Mouse (Mus musculus) B cell, adult 2 months (primary cell): Measurements from ENCODE around the gene Dnajb11.

ENCODE experiments used
- DNase-seq, 2 experiments: peaks; one replicate each; pipeline ENCODE4 v3.0.0; 2022

The Dnajb11 gene

DNA sequence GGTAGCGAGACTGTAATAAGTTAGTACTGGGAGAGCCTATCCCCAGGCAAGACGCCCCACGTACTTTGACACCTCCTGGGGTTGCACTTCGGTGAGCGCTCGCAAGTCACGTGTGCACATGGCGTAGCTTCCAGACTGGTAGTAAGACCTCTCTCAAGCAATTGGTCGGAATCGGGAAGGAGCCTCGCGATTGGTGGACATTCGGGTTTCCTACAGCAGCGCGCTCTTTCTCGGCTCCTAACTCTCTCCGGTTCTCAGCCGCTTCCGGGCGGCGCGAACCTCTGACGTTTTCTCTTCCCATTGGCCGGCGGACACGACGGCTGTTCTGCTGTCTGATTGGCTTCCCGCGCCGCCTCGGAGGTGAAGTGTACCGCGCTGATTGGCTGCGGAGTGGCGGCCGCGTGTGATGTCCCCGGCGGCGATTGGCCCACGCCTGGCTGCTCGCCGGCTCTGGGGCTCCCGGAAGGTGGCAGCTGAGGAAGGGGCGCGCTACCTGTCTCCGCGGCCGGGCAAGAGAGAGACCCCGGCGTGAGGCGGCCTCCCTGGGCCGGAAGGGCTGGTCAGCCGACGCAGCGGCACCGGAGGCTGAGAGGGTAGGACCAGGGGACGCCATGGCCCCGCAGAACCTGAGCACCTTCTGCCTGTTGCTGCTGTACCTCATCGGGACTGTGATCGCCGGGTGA is at the start of gene Dnajb11, which contains the start of gene Tbccd1:
Gene Dnajb11 (plus strand): TSS at position 415 of the 683 bp plus-strand sequence.
Gene Tbccd1 (minus strand): TSS at position 239 of the 683 bp plus-strand sequence.
- DNase-seq, result peak; percentile 96

DNA sequence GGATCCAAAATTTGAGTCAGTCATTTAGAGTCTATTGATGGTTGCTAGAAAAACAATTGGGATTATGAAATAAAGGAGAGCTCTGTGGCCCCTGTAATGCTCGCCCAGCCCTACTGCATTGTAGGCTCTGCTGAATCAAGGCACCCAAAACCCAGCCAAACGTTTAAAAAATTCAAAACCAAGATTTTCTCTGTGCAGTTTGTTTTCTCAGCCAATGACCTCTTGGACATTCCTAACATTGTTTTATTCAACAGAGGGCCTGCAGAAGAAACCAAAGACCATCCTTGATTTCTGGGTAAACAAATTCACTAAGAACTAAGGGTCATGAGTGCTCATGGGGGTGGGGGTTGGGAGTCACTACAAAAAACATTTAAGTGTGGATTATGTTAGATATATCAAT is 46.2 kb upstream of the Dnajb11 start, which contains the start of gene Crygs:
Gene Crygs (minus strand): TSS at position 101 of the 400 bp plus-strand sequence.
- DNase-seq, result no peak

DNA sequence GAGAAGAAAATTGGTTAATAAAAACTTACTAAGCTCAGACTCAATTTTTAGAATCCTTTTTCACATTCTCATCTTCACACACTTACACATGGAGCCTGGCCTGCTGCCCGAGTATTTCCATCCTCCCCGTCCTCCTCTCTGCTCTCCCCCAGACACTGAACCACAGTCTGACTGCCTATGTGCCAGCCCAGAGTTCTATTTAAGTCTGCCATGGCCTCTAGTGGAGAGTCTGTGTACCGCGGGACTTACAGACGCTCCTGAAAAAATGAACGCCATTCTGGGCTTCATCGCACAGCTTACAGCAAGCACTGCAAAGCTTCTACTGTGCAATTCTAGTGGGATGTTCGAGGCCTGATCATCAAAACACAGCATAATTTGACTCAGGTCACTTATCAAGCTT is 36.9 kb upstream of the Dnajb11 start:
- DNase-seq, result no peak

DNA sequence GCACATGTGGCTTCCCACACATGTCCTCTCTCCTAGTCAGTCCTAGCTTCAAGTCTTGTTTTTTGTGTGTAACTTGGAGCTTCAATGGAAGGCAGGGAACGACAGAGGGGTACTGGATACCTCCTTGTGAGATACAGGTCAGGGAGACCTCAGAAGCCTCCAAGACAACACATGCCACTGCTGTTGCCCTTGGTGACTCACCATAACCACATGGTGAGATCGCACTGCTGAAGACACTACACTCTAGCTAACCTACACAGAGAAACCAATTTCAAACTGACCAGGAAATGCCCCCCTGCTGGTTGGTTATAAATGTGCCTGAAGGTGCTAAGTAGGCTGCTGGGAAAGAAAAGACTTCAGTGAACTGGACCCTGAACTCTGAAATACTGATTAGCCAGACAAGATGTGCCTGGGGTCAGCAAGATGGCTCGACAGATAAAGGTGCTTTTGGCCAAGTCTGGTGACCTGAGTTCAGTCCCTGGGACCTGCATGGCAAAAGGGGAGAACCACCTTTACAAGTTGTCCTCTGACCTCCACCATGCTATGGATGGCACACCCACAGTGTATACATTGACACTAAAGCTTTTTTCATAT is 24.6 kb upstream of the Dnajb11 start:
- DNase-seq, result no peak

DNA sequence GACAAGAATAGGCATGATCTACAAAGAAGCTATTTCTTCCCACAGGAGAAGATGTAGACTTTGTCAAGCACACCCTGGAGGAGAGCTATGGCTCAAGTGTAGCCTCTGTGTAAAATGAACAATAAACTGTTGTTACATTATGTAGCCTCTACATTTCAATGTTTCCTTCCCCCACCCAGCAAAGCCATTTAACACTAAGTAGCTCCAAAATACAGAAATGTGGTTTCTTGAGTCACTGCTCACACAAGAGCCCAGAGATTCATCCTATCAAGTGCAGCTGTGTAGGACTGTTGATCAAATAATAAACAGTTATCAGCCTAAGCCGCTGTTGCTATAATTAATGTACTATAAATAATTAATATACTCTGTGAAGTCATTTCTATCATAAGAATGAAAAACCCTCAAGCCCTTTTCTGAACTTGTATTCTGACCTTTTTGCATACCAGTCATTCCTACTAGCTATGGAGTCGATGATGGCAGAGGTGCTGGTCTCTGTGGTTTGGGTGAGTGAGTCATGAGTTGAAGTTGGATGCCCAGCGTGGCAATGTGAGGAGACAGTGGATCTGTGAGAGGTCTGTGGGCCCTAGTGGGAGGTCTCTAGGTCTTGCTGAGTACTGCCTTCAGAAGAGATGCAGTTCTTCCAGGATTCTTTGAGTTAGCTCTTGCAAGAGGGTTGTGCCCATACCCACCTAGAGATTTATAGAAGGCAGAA is 18.3 kb upstream of the Dnajb11 start:
- no peak for DNase-seq

DNA sequence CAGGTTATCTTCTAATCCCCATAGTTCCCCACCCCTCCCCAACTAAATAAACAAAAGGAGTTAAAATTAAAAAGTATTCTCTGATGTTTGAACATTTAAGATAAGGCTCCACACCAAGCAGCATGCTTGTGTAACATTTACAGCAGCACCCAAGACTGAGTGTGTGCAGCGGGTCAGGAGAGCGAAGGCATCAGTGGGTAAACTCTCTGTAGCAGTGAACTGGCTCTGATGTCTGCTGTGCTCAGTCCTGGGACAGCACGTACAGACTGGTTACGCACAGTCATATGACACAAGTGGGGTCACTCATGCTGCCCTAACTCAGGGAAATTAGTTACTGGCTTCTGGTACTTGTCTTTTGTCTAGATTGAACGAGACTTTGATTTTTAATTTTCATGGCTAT is 14.8 kb upstream of the Dnajb11 start:
- DNase-seq, result no peak

DNA sequence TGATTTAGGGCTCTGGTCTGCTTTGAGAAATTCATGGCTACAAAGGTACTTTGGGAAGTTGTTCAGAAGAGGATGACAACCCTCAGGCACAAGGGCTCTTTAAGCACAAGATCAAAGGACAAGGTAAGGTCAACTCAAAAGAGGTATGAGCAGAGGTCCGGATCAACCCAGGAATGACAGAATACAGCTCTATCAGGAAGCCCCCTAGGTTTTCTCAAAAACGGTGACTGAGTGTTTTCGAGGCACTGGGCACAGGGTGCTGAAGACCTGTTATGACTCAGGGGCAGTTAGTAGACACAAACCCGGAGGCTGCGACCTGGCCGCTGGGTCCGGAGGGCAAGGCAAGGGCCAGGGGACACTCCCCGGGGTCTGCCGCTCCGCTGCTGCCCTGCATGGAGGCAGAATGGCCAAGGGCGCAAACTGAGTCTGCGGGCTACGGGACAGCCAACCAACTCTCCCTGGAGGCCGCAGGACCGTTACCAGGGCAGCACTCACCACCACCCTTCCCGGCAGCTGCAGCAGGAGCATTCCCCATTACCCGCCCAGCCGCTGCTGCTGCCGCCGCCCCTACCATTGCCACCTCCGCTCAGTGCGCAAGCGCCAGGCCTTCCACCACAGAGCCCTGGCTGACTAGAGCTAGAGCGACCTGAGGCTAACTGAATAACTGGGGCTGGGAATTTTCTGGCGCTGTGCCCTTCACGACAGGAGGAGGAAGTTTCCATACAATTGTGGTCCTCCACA is 13.4 kb upstream of the Dnajb11 start:
- DNase-seq, result no peak

DNA sequence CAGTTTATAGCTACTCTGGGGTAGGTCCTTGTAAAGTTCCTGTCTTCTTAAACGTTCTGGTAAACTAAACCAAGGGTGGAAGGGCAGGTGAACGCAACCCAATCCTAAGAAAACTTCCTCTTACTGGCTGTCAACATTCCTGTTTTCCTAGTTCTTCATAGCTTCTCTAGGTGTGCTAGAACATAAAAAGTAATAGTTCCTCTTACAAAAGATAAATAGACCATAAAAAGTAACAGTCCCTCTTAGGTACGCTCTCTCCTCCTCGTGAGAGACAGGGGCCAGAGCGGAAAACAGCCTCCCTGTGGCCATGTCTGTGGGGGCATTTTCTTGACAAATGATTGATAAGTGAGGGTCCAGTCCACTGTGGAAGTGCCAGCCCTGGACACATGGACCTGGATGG is 12.8 kb upstream of the Dnajb11 start:
- no peak for DNase-seq

DNA sequence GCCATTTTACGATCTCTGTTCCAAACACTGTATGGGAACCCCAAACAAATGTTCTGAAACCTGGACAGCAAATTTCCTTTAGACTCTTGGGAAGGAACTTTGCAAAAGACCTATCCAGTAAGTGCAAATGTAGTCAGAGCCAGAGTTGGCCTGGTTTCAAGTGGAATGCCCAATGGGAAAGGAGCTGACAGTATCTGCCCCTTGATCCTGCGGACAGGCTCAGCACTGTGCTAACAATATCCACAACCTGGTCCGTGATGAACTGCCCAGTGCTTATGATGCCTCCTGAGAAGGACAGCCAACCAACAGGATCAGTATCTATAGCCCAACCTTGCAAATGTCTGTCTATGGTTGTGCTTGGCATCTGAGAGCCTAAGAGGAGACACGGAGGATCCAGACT is 12.2 kb upstream of the Dnajb11 start:
- no peak for DNase-seq

DNA sequence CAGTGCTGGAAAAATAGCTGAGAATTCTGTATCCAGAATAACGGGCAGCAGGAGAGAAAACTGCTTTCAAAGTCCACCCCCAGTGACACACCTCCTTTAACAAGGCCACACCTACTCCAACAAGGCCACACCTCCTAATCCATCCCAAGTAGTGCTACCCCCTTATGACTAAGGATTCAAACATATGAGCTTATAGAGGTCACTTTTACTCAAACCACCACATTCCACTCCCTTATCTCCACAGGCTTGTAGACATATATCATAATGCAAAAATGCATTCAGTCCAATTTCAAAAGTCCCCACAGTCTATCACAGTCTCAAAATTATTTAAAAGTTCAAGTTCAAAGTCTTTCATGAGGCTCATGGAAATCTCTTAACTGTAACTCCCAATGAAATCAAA is 10.0 kb upstream of the Dnajb11 start:
- DNase-seq, result no peak

DNA sequence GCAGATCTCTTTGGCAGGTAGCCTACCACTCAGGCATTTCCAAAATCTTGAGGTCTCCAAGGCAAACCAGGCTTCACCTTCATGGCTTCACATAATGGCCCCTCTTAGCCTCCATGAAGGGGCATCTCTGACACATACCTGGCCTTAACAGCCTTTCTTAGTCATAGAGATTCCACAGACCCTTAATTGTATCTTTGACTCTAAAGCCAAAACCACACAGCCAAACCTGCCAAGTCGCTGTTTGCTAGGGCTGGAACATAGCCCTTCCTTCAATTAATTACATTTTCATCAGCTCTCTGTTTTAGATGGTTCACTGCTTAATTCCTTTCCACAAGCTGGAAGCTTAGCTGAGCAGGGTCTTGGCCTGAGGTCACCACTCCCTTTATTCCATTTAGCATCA is 9.3 kb upstream of the Dnajb11 start:
- no peak for DNase-seq

DNA sequence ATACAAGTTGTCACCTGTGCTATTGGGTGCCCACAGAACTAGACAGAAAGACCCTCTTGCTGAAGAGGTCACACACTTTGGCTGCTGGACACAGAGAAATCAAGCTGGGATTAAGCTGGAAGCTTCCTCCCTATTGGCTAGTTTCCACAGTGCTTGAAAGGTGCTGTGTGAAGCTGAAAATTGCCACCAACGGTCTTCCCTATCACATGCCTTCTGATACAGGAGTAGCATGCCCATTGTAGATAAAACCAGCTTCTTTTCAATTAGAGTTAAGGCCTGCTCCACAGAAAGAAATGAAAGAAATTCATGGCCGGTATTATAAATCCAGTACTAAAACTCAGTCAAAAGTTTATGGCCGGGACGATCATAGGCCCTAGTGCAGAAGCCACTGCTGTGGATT is 4.9 kb upstream of the Dnajb11 start:
- no peak for DNase-seq

DNA sequence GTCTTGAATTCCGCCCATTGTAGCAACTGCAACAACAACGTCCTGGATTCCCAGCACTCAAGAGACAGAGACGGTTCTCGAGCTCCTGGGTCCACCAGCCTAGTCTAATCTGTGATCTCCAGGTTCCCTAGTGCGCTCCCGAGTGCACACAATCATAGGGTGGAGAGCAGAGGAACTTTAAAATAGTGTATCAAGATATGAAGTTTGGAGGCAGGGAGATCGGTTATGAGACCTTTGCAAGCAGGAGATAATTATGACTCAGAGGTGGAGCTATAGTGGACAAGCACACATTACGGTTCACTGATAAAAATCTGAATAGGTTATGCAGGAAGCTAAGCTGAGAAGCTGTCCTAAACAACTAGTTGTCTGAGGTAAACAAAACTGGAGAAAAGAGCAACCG is 872 bp upstream of the Dnajb11 start:
- DNase-seq, result no peak

DNA sequence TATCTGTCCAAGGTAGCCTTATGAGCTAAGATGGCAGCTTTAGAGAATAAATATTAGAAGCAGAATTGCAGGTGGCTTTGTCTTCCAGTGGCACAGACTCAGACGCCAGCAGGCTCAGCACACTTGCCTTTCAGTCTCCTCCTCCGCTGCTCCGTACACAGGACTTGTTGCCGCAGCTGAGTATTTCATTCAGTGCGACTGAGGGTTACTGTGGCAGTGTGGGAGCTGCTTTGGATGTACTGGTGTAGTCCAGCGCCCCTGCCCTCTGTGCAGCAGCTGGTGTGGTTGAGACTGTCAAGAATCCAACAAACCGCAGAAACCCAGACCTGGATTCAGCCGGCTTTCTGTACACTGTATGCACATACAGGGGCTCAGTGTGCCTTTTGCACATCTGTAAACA is 14.8 kb downstream of the Dnajb11 start:
- no peak for DNase-seq

DNA sequence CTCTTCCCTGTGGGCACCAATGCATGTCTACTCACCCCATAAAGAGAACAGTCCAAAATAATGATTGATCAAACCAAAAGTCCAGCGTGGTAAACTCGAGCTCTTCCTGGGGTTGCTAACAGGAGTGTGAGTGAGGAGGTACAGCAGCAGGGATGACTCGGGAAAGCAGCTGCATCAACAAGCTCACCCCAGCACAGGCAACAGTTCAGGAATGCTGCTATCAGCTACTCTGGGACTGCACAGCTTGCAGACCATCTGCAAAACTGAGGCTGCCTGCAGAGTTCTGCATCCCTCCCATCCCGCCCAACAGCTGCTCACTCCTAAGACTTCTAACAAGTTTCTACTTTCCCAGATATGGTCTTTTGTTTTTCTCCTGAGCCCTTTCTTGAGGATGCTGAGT is 15.7 kb downstream of the Dnajb11 start:
- DNase-seq, result no peak

DNA sequence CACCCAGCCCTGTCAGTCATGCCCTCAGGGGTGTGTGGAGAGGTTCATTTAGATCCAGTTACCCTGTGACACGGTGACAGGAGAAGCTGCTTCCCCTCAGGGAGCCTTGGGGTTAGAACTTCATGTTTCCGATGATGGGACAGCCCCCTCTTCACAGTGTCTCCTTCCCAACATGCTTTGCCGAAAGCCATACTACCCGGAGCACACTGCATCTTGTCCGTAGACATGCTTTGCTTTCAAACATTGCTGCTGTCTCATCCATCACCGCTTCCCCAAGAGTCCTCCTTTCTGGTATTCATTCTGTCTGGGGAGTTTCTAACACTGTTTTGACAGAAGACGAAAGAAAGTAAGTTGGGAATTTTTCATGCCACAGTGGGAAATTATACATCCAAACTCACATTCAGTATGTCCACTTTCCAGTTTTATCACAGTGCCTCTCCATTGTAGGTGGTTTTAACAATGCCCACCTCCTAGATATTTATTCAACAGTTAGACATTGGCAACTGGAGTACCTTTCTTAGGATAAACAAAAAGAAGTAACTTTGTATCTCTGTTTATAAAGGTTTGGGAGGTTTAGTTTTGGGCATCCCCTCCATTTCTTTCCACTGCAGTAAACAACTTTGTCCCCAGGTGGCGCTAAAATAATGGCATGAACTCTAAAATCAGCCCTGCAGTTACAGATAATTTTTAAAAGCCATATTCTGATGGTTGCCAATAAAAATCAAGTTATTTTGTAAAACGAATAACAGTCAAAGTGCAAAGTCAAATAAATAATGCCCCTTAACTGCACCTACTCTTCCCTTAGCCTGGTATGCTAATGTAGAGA is 18.8 kb downstream of the Dnajb11 start:
- DNase-seq, result peak; percentile 54 to 59

DNA sequence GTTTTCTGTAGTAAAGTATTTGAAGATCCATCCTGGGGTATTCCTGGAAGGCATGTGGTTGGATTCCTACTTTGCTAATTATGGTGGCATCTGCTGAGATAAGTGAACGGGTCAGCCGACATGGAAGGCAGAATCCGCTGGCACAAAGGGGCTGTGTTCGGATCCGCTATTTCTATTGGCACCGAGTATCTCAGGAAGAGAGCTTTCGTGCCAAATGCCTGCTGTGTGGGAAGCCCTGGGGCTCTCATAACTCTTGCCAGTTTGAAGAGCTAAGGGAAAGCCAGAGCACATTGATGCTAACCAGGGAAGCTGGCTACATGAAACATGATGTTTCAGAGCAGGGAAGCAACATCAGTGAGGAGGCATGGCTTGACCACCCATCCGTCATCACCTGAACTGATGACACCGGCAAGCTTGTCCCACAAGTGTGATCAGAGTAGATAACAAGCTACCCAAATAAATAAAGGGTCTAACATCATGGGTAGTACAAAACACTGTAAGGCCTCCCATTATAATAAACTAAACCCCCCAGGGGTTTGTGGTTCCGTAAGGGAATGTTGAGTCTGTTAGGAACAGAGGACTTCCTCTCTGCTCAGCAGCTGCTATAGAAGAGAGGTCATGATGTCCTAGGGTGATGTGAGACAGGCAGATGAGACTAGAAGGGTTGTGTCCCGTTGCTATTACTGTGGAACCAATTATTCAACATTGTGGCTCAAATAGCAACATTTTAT is 20.2 kb downstream of the Dnajb11 start:
- no peak for DNase-seq

DNA sequence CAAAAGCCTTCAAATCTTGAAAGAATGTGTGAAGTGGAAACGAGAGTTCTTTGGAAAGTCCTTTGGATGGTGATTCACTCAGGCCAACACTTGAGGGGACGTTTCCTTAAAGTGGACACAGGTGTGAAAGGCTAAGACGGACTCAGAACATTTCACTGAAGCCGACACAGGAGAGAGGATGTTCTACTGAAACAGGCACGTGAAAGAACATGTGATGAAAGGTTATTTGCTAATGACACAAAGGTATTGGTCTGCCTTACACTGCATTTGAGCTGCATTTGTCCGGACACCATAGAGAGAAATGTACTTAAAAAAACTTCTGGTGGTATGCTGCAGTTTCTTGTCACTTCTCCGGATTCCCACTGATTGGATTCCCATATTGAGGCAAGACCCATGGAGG is 21.1 kb downstream of the Dnajb11 start:
- DNase-seq, result no peak

DNA sequence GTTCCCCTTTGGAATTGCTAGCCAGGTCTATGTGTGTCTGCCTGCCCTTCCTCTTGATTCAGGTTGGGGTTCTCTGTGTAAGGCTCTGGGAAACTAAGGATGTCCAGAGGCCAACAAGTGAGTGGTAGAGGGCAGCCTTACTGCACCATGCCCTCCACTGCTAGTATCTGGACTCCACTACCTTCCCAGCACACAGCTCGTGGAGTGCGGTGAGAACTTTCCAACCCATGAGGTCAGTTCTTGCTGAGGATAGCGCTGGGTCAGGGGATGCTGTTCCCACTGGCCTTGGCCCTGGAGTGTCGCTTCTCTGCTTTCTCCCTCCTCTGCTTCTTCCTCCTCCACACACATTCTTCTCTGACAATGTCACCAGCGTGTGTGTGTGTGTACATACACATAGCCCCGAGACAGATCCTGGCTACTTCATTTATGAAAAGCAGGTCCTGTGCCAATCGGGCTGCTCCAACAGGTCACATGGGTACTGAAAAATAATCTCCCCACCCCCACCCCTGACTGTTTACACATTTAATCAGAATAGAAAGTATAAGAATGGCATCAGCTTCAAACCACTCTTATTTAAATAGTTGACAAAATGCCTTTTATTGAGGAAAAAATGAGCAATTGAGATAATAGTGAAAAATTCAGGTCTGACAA is 22.4 kb downstream of the Dnajb11 start:
- no peak for DNase-seq

DNA sequence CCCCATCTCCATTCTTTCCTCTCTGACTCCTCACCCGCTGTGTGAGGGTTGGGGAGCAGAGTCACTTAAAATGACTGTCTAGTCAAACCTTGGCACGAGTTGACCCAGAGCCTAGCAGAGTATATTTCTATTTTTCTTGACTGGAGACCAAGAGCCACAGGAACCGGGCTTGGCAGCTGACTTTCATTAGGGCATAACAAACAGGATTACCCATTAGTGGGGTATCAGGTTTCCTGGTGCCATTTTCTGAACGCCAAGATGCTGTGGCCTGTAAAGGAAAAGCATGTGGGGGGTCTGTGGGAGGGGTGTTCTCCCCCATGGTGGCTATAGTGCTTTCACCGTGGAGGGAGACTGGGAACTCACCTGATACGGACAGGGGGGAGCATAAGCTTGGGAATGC is 23.3 kb downstream of the Dnajb11 start:
- DNase-seq, result no peak

DNA sequence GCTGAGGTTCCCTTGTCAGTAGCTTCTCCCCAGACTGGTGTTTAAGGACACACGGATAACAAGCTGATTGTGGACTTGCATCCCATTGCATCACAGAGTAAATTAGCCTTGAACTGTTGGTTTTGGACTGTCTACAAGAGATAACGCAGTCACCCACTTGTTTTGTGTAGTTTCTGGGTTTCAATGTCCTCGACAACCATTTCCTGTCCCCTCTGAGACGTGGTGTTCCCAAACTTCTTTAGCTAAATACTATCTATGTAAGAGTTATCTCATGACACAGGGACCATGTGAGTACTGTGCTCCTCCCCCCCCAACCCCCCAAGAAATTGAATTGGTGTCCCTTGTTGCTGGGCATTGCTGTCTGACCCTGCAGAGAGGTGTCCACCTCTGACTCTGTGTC is 23.8 kb downstream of the Dnajb11 start:
- DNase-seq, result no peak
